Mouse (Mus musculus): Measurements from ENCODE around the gene Gm11985. TPM values are rescaled to one million over a fixed set of nuclear protein-coding genes. Genes with fewer than 3 reads are reported as not detected.

Gene Gm11985
- polyA plus RNA-seq, 1 experiment from 2014 or later = not detected

GRCm38 (mm10) chr11:7133736-7134135 is 54.6 kb downstream of the Gm11985 start:
- no peaks in the 10 kb centered on the region for H3K27me3 ChIP-seq (ENCODE audit: control insufficient read depth, insufficient read depth, low read length)
- H3K27ac ChIP-seq (replicated peaks; ENCODE audit: low read depth, low read length) = no peak overlapping the region
- H3K9ac ChIP-seq (ENCODE audit: low read length) = no peak overlapping the region
- ATAC-seq (ENCODE audit: insufficient number of reproducible peaks, low FRiP score, low TSS enrichment, low read depth) = no peak
- no peak overlapping the region for H3K4me2 ChIP-seq (ENCODE audit: low read depth, severe bottlenecking)
- DNase-seq (ENCODE audit: low spot score) = no peak
- no peaks in the 10 kb centered on the region for H3K9me3 ChIP-seq (ENCODE audit: control insufficient read depth, low read length)
- no peaks in the 10 kb centered on the region for H3K36me3 ChIP-seq (ENCODE audit: control insufficient read depth, insufficient read depth, low read length)
- no peaks in the 10 kb centered on the region for H3K4me1 ChIP-seq (ENCODE audit: control insufficient read depth, insufficient read depth, low read length)
- 86% methylated on average over 5 of the region's 5 CpGs for WGBS
- H3K4me3 ChIP-seq (ENCODE audit: low read depth, low read length) = no peak overlapping the region

Other genes starting within 250 kb of the Gm11985 start
- 0.92 and 0.95 TPM in 2 replicates for gene Adcy1, start 125.1 kb downstream of the Gm11985 start, polyA plus RNA-seq (2014; fragmentation: Nextera tagmentation; extraction: Ambion mirVana)
- gene Igfbp1, start 9.2 kb upstream of the Gm11985 start, polyA plus RNA-seq (2014; fragmentation: Nextera tagmentation; extraction: Ambion mirVana) = 0.37 and 0.40 TPM in 2 replicates
- gene Igfbp3, start 25.4 kb upstream of the Gm11985 start, polyA plus RNA-seq (2014; fragmentation: Nextera tagmentation; extraction: Ambion mirVana) = 69.4 and 73.0 TPM in 2 replicates